Mouse (Mus musculus) monocyte, adult 2 months (primary cell): ENCODE data around the gene Cdh10.
A peak's percentile ranks its signal among the peaks of the same experiment; 100 is the strongest.

Experiments used
- DNase-seq, 2 experiments: peaks; one replicate each; pipeline ENCODE4 v3.0.0; 2022; ENCODE audit warnings: low spot score in 2 of 2, low read depth in 1 of 2

Cdh10 gene

DNA sequence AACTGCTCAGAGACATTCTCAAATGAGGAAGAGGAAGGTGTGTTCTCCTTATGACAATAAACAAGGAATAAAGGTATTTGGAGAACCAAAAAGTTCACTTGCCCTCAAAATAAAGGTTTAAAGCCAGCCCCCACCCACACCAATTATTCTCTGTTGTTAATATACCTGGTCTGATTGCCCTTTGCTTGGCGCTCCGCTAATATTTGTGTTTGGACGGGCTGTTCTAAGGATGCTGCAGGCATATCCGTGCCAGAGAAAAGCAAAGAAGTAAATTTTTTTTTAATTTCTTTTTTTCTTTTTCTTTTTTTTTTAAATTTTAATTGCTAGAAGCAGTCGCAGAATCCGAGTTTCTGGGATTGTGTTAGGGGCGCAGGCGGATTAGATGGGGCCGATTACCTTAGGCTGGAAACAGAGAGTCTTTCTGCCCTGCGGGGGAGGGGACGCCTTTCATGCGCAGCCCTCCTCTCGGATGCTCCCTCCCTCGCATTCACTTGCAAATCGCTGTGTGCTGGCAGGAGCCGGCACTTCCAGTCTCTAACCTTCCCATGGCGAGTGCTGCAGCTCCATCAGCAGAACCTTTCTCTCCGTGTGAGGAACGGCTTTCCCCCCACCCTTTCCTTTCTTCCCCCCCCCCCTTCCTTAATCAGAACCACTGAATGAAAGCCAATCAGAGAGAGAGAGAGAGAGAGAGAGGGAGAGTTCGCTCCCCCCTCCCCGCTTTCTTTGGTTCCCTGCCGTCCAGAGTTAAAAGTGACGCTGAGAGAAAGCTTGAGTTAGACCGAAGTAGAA is at the start of gene Cdh10:
Gene Cdh10 (plus strand): TSS at position 763 of the 789 bp plus-strand sequence.
- no peak for DNase-seq

DNA sequence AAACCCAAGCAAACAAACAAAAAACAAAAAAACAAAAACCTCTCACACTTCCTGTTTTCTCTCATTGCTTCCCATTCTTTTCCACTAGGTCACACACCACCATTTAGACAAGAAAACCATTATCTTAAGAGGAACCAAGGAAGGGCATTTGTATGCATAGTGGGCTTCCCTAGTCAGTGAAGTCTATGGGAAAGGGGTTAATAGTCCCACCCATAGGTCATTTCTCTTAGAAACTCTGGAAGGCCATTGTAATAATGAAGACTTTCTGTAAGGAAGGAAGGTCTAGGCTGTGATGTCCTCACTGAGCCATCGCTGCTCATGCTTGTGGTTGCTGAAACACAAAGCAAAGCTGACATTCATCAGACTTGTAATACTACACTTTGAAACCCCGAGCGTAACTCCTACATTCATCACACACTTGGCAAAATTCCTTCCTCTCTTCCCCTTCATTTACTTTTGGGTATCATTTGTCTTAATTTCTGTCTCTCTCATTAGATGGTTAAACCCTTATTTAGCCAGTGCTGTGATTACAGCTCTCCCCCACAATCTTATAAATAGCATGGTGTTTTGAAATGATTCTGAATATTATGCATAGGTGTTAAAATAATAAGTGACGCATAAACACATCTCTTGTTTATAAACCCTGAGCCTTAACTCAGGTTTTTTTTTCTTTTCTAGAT is 9.5 kb upstream of the Cdh10 start:
- DNase-seq = no peak

DNA sequence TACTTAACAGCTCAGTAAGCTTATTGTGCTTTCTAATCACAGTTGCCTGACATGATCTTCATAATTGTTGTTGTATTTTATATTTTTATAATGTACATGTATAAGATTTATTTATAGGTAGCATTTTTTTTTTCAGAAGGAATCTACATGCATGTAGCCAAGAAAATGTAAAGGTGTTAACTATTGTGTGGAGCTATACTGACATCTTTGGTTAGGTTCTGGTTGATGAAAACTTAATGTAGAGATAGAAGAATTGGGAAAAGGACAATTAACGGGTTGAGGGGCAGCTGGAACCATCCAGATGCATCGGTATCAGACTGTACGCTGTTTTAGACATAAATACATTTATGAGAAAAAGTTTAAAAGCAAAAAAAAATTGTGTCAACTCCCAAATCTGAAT is 1.0 kb upstream of the Cdh10 start:
- no peak for DNase-seq

DNA sequence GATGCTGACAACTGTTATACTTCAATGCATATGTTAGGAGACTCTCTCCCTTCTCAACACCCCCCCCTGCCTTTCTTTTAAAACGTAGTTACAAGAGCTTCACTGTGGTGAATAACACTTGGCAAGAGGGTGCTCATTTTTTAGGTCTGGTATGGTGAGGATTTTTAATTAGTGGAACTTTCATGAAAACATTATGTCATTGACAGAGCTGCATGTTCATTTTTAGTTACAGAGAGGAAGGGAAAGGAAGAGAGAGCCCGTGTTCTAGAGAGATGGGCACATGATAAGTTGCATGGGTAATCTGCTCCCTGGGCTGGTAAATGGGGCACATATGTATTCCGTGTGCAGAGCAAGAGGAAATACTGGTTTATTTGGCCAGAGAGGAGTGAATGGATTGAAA is 1.5 kb downstream of the Cdh10 start:
- DNase-seq = no peak

DNA sequence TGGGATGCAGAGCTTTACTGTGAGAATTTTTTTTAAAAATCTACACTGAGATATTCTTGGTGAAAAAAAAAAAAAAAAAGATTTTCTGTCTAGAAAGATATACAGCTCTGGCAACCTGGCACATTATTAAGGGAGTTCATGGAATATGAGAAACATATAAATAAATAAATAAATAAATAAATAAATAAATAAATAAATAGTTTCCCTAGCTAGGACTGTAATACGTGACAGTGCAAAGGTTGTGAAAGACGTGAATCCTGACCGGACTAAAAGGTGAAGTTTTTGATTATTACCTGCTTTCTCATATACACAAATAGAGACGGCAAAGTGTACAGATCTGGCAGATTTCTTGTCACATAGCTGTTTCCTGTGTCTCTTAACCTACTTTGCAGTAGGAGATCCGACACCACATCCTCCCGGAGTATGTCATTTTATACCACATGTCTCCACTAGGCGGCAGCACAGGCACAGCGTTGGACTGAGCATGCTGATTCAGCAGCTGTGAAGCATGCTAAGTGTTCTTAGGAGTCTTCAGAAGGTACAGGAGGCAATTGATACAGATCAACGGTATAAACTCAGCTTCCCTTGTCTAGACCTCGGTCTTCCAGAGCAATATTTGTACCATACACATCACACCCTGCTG is 2.5 kb downstream of the Cdh10 start:
- DNase-seq = peak in 1 of 2 experiments; percentile 16

DNA sequence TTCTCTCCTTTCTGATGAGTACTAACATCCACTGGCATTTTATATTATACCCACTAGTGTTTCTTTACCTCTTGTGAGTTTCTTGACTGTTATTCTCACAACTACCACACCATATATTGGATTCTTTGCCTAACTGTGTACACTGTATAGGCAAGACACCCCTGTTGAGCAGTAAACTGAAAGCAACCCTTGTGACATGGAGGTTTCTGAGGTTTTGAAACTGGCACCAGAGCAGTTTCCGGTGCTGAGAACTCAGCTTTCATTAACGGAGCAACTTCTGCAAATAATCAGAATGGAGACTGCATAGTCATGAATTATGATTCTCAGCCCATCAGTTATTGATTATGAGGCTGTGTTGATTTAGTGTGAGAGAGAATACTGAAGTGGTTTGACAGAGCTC is 4.7 kb downstream of the Cdh10 start:
- DNase-seq = no peak

DNA sequence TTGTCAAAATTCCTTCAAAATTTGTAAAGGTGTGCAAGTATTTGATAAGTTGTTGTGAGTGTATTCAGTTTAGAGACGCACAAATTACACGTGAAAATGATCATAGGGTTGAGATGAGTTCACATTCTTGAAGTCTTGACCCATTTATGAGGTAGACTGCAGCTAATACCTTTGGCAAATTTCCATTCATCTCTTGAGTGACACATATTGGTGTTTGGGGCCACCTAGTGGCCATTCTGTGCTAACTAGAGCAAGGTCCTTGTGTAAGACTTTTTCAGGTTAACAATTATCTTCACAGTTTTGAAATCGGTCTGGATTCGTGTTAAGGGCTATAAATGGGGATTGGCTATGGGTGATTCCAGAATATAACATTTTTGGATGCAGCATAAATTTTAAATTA is 13.5 kb downstream of the Cdh10 start:
- DNase-seq = no peak

DNA sequence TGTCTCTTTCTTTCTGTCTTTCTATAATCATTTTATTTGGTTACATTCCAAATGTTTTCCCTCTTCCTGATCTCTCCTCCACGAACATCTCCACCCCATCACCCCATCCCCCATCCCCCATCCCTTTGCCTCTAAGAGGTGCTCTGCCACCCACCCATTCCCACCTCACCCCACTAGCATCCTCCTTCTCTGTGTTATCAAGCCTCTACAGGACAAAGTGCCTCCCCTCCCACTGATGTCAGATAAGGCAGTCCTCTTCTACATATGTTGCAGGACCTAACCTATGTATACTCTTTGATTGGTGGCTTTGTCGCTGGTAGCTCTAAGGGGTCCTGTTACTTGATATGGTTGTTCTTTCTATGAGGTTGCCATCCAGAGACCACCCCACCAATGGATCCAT is 23.0 kb downstream of the Cdh10 start:
- no peak for DNase-seq

DNA sequence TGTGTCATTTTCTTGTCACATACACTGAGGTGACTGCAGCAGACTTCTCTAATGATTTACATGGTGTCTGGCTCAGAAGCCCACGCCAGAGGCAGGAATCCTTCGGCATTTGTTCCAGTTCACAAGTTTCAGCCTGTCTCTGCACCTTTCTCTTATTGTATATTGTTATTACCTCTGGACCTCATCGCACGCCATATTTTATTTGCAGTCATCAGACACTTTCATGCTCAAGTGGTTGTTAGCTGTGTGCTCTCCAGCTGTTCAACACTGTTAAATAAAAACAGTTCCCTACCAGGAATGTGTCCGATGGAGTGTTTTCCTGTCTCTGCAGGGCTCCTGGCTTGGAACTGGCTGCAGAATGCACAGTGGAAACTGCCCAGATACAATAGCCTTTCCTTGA is 26.1 kb downstream of the Cdh10 start:
- DNase-seq = no peak

DNA sequence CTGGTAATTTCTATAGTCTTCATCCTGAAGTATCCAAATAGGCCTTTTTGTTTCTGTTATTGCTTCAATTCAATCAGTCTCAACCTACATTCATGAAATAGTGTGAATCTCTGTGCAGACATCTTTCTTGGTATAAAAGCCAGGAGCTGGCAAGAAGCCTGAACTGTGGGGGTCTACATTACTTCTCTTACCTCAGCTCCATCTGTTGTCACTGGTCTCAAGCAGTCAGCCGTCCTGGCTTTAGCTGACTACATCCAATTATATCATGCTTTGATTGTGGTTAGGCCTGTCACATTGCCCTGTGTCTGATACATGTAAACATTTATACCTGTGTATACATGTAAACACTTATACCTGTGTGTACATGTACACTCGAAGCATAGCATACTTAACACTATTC is 31.8 kb downstream of the Cdh10 start:
- DNase-seq = no peak

DNA sequence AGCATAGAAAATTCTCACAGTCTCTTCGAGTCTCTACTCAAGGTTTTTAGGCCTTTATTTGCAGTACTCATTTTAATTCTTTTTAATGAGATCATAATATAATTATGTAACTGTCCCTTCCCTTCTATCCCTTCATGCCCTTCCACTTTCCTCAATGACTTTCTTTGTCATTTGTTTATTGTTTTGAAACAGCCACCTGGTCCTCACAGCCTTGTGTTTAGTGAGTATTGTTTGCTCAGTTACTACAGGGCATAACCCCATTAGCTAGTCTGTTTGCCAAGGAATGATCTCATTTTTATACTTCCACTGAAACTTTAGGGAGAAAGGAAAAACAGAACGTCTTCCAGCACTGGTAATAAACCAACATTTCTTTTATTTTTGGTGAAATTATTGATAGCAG is 39.4 kb downstream of the Cdh10 start:
- DNase-seq = no peak

DNA sequence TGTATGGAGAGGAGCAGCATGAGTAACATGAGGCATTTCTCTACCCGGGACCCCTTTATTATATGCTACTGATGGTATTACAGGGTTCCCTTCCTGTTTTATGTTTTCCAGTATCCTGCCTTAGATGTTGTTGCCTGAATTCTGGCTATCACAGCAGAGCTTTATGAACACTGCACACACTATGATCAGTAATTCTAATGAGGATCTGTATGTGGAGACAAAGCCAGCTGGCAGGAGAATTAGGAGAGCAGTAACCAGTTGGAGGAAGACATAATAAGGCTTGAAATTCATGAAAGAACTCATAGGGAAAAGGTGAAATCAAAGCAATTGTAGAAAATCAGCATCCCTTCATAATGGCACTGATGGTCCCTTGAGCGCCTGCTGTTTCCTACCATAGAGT is 51.1 kb downstream of the Cdh10 start:
- no peak for DNase-seq

DNA sequence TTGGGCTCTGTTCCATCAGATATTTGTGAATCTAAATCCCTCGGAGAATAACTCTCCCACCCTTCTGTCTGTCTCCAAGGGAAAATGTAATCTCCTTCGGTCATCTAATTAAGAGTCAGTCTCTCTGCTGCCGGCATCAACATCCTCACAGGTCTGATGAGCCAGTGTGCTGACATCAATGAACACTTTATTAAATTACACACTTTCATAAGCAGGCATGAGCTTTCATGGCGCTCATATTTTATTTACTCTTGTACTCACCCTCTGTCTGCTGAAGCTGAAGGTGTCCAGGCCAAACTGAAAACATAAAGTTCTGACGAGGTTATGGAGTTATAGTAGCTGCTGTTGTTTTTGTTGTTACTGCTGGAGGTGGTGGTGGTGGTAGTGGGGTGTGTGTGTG is 62.7 kb downstream of the Cdh10 start:
- DNase-seq = no peak

DNA sequence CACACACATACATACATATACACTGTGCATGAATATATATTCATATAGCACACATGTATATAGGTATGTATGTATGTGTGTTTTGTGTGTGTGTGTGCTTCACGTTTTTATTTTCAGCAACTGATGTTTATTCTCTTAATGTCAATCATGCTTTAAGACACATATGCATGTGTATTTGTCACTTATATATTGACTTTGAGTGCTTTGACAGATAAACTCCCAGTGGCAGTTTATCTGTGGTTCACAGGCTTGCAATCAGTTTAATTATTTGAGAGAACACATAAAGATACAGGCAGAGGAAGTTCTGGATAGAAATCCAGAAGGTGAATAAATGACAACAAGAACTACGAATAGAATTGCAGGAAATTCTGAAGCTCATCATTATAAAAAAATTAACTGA is 67.9 kb downstream of the Cdh10 start:
- DNase-seq = no peak

DNA sequence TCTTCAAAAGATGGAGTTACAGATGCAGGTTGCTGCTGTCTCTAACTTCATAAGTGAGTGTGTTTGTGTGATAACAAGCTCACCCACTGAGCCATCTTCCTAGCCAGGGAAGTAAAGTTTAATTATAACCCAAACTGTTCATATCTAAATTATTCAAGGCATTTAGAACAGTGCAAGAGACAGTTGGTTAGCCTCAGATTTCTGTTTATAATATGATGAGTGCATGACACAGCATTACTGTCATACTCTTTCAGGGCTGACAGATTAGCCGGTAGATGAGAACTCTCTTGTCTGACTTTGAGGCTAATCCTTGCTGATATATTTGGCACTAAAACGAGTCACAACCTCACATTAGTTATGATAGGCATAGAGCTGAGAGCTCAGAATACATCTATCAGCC is 70.2 kb downstream of the Cdh10 start:
- DNase-seq = no peak

DNA sequence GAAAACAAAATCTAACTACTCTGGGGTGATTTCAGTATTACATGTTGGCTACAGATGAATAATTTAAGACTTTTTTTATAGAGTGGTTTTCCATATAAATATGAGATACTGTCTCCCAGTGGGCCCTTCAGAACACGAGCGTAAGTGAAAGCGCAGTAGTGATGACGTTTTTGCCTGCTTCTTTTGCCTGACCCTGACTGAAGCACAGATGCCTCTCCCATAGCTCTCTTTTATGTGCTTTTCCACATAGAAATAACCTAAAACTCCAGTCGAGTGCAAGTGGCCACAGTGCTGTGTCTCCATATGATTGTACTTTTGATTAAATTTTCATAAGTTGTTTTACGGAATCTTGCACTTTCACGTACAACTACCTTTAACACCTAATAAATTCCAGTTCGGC is 71.6 kb downstream of the Cdh10 start:
- no peak for DNase-seq

DNA sequence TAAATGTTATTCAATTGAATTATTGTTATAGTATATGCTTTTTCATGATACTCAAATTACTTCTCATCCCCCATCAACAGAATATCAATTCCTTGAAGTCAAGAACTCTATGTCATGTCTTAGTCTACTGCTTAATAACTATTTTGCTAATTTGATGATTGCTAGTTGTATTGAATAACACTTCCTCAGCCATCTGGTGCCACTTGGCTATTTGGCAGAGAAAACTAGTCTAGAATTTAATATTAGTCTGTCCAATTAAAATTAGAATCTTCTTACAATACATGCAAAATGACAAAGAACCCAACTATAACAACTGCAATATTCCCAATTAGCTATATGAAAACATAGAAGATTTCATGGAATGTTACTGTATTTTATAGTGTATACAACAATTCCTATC is 82.0 kb downstream of the Cdh10 start:
- DNase-seq = no peak

DNA sequence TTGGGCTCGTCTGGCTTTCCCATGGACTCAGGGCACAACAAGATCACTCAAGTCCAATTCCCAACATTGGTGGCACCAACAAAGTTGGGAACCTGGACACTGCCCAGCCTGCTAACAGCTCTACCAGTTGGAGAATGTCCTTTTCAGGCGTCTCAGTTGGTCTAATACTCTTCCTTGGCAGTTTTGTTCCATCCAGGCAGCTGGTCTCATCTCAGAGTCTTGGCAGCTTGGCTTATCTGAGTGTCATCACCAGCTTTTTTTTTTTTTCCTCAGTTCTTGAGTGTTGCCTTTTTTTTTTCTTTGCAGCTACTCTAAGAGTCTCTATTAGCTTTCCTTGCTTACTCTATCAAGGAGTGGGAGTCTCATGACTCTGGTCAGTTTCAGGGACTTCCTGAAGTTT is 85.4 kb downstream of the Cdh10 start:
- no peak for DNase-seq

DNA sequence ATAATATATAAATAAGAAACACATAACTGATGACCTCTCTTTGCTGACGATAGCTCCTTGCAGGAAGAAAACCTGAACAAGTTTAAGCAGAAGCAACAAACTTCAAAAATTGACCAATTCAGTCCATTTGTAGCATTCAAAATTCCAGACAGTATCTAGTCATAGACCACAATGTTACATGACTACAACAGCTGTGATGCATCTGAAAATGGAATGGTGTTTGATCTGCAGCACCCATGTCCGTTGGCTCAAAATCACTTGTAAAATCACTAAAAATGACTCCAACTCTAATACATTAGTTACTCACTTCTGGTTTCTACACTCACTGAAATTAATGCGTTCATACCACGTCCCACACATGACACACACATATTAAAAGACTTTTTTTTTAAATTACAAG is 91.9 kb downstream of the Cdh10 start:
- no peak for DNase-seq

DNA sequence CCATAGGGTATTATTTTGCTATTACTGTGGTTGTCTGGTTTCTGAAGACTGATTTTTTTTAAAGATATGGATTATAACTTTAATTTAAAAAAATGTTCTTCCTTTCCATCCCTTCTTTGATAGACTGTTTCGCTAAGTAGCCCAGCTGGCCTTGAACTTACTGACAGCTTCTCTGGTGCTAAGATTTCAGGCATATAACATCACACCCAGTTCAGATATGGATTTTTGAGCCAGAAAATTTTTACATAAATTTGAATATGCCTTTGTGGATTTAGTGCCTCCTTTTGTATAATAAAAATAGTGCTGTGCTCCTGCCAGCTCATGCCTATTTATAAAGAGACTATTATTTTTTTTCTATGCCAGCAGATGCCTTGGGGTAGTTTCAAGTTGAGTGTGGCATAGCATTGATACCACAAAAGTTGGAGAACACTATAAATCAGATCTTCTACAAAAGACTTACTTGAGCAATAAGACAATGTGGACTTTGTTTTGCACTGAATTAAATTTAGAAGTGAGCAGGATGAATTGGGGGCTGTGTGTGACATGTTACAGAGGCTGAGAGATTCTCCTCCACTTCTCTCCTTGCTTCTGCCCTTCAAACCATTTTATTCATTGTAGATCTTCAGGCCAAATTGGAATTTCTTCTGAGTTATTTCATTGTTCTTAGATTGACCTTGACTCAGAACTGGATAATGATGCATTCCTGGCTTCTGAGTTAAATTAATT is 106.8 kb downstream of the Cdh10 start:
- DNase-seq = no peak

DNA sequence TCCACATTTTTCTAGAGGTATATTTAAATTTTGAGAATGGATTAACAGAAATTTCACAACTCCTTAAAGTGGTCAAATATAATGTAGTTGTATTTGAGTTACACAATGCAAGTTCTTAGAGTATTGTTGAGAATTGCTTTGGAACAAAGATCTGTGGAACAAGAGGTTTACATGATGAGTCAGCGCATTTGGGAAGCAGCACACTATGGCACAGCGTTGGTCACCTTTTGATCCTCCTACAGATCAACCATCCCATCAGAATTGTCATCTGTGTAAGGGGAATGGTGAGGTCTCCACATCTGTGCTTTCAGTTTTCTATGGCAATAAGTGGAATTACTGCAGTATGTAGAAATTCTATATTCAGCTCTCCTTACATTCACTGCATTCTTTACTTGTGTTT is 108.2 kb downstream of the Cdh10 start:
- no peak for DNase-seq

DNA sequence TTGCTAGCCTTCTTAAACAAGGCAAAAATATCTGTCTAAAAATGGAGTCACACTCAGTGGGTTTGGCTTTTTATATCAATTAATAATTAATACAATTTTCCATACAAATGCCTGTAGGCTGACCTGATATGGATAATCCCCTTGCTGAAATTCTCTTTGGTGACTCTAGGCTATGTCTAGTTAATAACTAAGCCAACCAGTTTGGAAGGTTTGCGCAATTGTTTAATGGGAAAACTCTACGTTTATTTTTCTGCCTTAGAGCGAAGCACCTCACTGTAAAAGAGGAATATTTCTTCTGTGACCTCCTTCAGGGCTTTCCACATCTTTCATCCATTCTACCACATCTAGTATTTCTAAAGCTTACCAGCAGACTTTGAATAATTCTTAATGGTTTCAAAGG is 133.5 kb downstream of the Cdh10 start:
- no peak for DNase-seq
